Mouse (Mus musculus): Measurements from ENCODE around the gene Cdh23.

The Cdh23 gene

GRCm38 (mm10) chr10:60399449-60399848 is 296.8 kb downstream of the Cdh23 start, which contains the start of gene Gm17455:
TSS of gene Gm17455 (plus strand) at chr10:60399726.
- DNase-seq (ENCODE audit: low spot score), result no peak

- no peak for DNase-seq (ENCODE audit: low spot score)
Observed at GRCm38 (mm10) chr10:60398051-60398814, 298.1 kb downstream of the Cdh23 start.

DNA sequence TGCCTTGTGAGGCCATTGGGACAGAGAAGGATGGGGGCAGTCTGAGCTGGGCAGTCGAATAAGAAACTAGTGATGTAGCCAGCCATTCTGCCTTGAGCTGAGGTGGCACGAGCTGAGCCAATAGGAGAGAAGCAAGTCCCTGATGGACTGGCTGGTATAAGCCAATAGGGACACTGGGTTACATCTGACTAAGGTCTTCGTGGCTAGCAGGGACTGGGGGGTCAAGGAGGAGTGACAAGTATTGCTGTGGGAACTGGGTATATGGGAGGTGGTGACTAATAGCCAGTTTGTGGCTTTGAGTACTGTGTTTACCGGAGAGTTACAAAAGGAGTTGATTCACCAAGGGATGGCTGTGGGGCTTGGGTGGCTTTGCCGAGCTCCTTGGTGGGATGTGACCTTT is 300.7 kb downstream of the Cdh23 start:
- DNase-seq (ENCODE audit: low spot score), result no peak

DNA sequence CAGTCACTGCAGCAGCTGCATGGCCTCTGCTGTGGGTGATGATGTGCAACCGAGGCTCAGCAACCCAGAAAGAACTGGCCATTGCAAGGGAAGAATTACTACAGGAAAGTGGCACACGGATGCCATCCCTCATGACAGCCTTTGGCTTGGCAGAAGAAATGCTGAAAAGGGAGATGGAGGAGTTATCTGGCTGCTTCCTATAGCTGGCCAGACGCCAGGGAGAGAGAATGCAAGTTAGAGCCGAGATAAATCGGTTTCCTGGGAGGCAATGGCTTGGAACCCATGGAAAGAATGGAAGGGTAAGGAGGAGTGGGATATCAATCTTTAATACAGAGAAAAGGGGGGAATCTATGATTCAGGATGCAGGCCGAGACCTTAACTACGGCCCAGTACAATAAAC is 301.4 kb downstream of the Cdh23 start:
- no peak for DNase-seq (ENCODE audit: low spot score)

DNA sequence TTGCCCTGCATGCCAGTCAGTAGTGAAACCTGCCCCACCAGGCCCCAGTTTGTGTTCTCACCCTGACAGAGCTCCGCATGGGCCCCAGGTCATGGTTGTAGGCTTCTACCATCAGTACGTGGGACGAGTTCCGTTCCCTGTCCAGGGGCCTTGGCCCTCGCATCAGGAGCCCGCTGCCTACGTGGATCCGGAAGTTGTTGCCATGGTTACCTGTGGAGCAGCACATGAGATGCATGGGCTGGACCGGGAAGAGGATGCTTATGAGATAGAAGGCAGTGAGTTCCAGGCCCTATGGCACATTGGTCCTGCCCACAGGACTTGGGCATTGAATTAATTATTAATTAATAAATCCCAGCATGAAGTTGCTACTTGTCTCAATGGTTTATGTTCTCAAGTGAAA is 304.6 kb downstream of the Cdh23 start:
- no peak for DNase-seq (ENCODE audit: low spot score)

- no peak for DNase-seq (ENCODE audit: low spot score)
Observed at GRCm38 (mm10) chr10:60390904-60391420, 305.3 kb downstream of the Cdh23 start.

DNA sequence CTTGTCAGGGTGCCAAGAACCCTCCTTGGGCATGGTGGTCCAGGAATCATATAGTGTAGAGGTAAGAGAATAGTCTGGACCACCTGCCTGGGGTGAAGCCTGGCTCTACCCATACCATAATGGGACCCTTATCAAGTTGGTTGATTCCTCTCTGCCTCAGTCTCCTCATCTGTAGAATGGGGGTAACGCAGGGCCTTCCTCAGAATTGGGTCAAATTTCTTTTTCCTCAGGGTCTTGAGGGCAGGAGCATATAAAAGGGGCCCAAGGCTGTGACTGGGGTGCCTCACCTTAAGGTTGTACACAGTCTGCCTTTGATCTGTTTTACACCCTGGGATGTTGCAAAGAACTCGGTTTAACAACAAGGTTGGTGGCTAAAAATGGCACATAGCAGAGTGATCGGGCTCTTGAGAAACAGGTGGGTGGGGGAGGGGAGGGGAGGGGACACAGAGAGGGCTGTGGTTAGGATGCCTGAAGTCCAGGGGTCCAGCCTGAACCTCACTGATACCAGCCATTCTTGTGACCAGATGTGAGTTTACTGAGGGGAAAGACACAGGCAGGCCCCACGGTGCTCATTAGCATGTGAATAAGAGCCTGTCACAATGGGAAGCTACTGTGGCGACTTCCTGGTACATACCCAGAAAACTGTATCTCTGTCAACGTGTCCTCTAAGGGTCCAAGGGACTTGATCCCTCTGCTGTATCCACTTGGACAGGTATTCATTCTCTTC is 305.9 kb downstream of the Cdh23 start:
- DNase-seq (ENCODE audit: low spot score), result peak; percentile 37

- no peak for DNase-seq (ENCODE audit: low spot score)
Observed at GRCm38 (mm10) chr10:60389447-60389865, 306.8 kb downstream of the Cdh23 start.

- no peak for DNase-seq (ENCODE audit: low spot score)
Observed at GRCm38 (mm10) chr10:60388332-60388731, 308.0 kb downstream of the Cdh23 start.

GRCm38 (mm10) chr10:60381142-60381925 is 315.0 kb downstream of the Cdh23 start:
- no peak for DNase-seq (ENCODE audit: low spot score)

GRCm38 (mm10) chr10:60380229-60380628 is 316.1 kb downstream of the Cdh23 start:
- no peak for DNase-seq (ENCODE audit: low spot score)

DNA sequence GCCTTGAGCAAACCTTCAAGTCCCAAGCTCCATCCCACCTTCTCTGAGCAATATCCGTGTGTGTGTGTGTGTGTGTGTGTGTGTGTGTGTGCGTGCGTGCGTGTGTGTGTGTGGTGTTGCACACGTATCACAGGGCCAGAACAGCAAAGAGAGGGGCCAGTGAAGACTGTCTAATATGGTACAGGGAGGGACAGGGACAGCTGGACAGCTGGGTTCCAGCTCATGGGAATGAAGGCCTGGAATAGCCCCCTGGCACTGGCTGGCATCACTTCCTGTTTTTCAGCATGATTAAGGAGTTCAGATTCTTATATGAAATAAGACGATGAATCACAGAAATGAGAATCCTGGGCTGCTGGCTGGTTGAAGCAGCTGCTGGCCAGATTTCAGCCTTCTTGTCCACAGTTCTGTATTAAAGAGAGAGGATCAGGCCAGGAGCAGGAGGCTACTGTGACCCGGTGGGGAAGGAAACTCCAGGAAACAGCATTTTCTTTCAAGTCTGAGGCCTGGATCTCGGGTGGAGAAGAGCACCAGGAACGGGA is 316.8 kb downstream of the Cdh23 start:
- DNase-seq (ENCODE audit: low spot score), result no peak

DNA sequence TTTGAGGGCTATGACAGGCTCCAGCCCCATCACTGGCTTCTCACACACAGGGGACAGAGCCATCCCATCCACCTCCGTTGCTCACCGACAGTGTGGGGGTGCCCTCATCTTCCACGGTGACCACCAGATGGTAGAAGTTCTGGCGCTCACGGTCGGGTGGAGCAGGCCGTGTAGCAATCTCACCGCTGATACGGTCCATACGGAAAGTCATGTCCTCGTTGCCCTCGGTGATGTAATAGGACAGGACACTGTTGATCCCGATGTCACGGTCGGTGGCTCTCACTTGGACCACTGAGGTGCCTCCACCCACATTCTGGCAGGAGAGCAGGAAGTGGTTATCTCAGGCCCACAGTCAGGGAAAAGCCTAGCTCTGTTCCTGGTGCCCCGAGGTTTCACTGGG is 319.6 kb downstream of the Cdh23 start:
- no peak for DNase-seq (ENCODE audit: low spot score)

DNA sequence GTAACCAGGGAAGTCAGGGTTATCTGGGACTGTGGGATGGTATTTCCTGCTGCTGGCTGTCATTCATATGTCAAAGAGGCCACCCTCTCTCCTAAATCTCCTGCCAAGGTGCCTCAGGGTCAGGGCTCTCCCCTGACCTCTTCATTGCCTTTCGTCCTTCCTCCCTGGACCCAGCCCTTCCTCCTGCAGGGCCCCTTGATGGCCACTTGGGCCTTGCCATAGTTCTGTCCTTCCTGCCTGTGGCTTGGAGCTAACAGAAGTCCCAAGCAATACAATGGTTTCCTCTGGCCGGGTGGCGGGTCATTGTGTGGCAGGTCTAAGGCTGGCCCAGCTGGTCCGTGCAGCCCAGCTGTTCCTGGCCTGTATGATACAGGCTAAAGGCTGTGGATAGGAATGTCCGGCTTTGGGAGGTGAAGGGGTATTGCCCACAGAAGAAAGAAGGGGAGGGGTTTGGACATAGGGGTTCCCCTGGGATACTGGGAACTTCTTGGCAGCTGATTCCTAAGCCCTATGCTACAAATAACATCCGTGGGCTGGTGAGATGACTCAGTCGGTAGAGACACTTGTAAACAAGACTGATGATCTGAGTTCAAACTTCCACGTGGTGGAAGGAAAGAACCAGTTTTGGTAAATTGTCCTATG is 322.2 kb downstream of the Cdh23 start:
- no peak for DNase-seq (ENCODE audit: low spot score)

GRCm38 (mm10) chr10:60373543-60373936 is 322.8 kb downstream of the Cdh23 start:
- DNase-seq (ENCODE audit: low spot score), result no peak

- DNase-seq (ENCODE audit: low spot score), result no peak
Observed at GRCm38 (mm10) chr10:60371596-60372386, 324.5 kb downstream of the Cdh23 start.

GRCm38 (mm10) chr10:60370601-60371061 is 325.7 kb downstream of the Cdh23 start:
- no peak for DNase-seq (ENCODE audit: low spot score)

DNA sequence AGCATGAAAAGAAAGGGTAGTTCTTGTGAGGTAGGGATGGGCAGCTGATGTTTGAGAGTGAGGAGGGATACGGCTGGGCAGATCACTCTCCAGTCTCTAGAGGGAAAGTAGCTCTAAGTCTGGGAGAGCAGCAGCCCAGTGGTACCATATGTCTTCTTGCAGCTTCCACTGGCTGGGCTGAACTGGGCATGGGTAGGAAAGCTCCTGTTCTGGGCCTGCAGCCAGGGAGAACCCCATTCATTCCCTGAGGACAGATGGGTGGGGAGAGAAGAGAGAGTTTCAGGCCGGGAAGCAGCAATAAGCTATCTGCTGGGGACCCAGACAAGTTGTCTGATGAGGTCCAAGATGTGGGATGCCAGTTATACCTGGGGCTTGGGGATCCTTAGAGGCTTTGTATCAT is 326.2 kb downstream of the Cdh23 start:
- DNase-seq (ENCODE audit: low spot score), result no peak

DNA sequence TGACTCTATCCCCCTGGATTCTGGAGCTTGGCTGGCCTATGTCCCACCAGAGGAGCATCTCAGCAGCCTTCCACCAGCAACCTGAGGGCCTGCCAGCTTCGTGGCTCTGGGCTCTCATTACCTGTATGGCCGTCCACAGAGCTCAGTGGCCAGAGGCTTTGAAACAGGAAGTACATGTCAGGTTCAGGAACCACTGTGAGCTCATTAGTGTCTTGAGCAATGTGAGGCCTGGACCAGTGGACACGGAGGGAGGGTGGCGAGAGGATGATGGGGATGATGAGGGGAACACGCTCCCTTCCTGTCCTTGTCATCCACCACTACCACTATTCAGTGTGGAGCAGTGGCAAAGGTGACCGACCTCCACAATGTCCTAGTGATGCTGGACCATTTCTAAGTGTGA is 326.9 kb downstream of the Cdh23 start:
- no peak for DNase-seq (ENCODE audit: low spot score)

DNA sequence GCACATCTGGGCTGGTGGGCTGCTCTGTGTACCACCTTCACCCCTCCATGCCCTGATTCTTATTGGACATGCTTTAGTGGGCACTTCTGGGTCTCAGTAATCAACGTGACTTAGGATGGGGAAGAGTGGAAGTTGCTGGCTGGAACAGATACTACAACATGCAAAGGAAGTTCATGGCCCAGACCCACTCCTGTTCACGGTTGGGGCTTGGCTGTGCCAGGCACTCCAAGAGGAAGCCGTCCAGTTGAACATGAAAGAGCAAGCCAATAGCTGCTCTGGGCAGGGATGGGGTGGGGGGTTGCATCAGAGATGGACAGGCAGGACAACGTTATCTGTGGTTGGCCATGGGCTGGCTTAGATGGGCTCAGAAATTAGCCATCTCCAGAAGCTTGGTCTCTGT is 328.4 kb downstream of the Cdh23 start:
- DNase-seq (ENCODE audit: low spot score), result no peak

GRCm38 (mm10) chr10:60367145-60367544 is 329.1 kb downstream of the Cdh23 start:
- no peak for DNase-seq (ENCODE audit: low spot score)

Data from retina, embryonic 14.5 days (tissue).